Mouse (Mus musculus) ES-Bruce4 (cell line): ENCODE results near the gene Rptor. TPM values are rescaled to one million over a fixed set of nuclear protein-coding genes. Genes with fewer than 3 reads are reported as not detected.
A peak's percentile ranks its signal among the peaks of the same experiment; 100 is the strongest.

Experiments used
- H3K27ac ChIP-seq: 2 replicates; pipeline ENCODE4 v1.5.1; 2012; ENCODE audit warnings: low read length, inconsistent platforms; ENCODE audit not compliant: insufficient read depth
- H3K27me3 ChIP-seq: 2 replicates; pipeline ENCODE4 v1.6.1; 2012; ENCODE audit warnings: mild to moderate bottlenecking, low read length, inconsistent platforms; ENCODE audit not compliant: control insufficient read depth, poor library complexity, insufficient read depth, severe bottlenecking
- H3K36me3 ChIP-seq: 2 replicates; pipeline ENCODE4 v1.6.1; 2012; ENCODE audit warnings: inconsistent platforms, mild to moderate bottlenecking, low read length, moderate library complexity; ENCODE audit not compliant: control insufficient read depth, poor library complexity, insufficient read depth, severe bottlenecking
- H3K4me1 ChIP-seq: one replicate; pipeline ENCODE4 v1.8.1; 2011; ENCODE audit warnings: low read length; ENCODE audit not compliant: control insufficient read depth, insufficient read depth
- H3K4me3 ChIP-seq: 2 replicates; pipeline ENCODE4 v1.5.1; 2011; ENCODE audit warnings: low read depth, mild to moderate bottlenecking, low read length
- H3K9ac ChIP-seq: 2 replicates; pipeline ENCODE4 v1.6.1; 2012; ENCODE audit warnings: low read depth, mild to moderate bottlenecking, inconsistent platforms; ENCODE audit not compliant: poor library complexity, severe bottlenecking
- H3K9me3 ChIP-seq: replicated peaks from 2 replicates; pipeline ENCODE4 v1.6.1; 2012; ENCODE audit warnings: mild to moderate bottlenecking, low read length, inconsistent platforms; ENCODE audit not compliant: control insufficient read depth, poor library complexity, insufficient read depth, severe bottlenecking
- CTCF ChIP-seq: IDR thresholded peaks from one replicate; pipeline ENCODE4 v1.8.1; 2011; ENCODE audit warnings: low read depth, low read length
- EP300 ChIP-seq: IDR thresholded peaks from 2 replicates; pipeline ENCODE4 v1.6.1; 2011; ENCODE audit warnings: low read depth, low read length; ENCODE audit not compliant: insufficient read depth
- POLR2A ChIP-seq: IDR thresholded peaks from one replicate; pipeline ENCODE4 v1.8.1; 2011; ENCODE audit warnings: low read length; ENCODE audit not compliant: insufficient read depth
- polyA plus RNA-seq: library from polyadenylated mRNA; stranded (reverse); fragments of >200 nt; gene quantifications from 2 replicates; pipeline ENCODE4 v1.2.4, GENCODE M21; 2011; ENCODE audit warnings: low read depth; ENCODE audit not compliant: missing spikeins, insufficient read depth, insufficient read length

Gene Rptor
- polyA plus RNA-seq, 1 experiment, result 41.5 TPM

DNA sequence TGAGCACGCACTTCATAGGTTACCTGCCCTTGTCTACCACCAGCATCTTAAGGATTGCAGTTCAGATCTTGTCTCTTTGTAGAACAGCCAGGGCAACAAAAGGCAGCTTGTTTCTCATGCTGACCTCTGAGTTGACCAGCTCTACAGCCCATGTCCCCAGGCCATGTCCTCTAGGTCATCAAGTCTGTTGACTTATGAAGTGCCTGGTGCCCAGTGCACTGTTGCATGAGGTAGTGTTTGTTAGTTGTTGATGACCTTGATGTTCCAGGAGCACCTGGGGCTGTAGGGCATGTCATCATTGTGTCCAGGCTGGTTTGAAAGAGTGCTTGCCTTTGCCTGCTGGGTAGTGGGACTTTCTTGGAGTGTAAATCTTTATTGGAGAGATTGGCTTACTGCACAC lies 344.7 kb downstream of the Rptor start:
- Histone ChIP-seq H3K4me1 (no peaks in the 10 kb centered on the region), H3K4me3 (no peak overlapping the region), H3K9me3 (no peaks in the 10 kb centered on the region), H3K36me3 (no peaks in the 10 kb centered on the region), H3K27me3 (no peaks in the 10 kb centered on the region), H3K9ac (no peak overlapping the region), H3K27ac (no peak overlapping the region)
- TF ChIP-seq EP300, result no peak
- TF ChIP-seq POLR2A, result no peak
- TF ChIP-seq CTCF, result no peak

- no peaks in the 10 kb centered on the region for H3K27me3 ChIP-seq
- H3K27ac ChIP-seq, result no peak overlapping the region
- H3K9ac ChIP-seq, result no peak overlapping the region
- no peak overlapping the region for H3K4me3 ChIP-seq
- H3K9me3 ChIP-seq, result no peaks in the 10 kb centered on the region
- no peaks in the 10 kb centered on the region for H3K36me3 ChIP-seq
- H3K4me1 ChIP-seq, result no peaks in the 10 kb centered on the region
- TF ChIP-seq POLR2A, result no peak
- peak; percentile 30 for TF ChIP-seq CTCF
Measured at GRCm38 (mm10) chr11:119947897-119948296, 345.2 kb downstream of the Rptor start.

- no peaks in the 10 kb centered on the region for H3K9me3 ChIP-seq
- H3K27ac ChIP-seq, result no peak overlapping the region
- no peak overlapping the region for H3K9ac ChIP-seq
Measured at GRCm38 (mm10) chr11:119948305-119948704, 345.6 kb downstream of the Rptor start.

GRCm38 (mm10) chr11:119948803-119949202 lies 346.1 kb downstream of the Rptor start:
- Histone ChIP-seq H3K9ac (no peak overlapping the region), H3K27me3 (no peaks in the 10 kb centered on the region), H3K4me1 (no peaks in the 10 kb centered on the region), H3K9me3 (no peaks in the 10 kb centered on the region), H3K27ac (no peak overlapping the region), H3K4me3 (no peak overlapping the region), H3K36me3 (no peaks in the 10 kb centered on the region)
- no peak for TF ChIP-seq EP300
- TF ChIP-seq CTCF, result no peak
- no peak for TF ChIP-seq POLR2A

More at GRCm38 (mm10) chr11:119948305-119948704, 345.6 kb downstream of the Rptor start:
- Histone ChIP-seq H3K4me1 (no peaks in the 10 kb centered on the region), H3K4me3 (no peak overlapping the region), H3K27me3 (no peaks in the 10 kb centered on the region), H3K36me3 (no peaks in the 10 kb centered on the region)
- no peak for TF ChIP-seq POLR2A
- TF ChIP-seq EP300, result no peak
- TF ChIP-seq CTCF, result no peak

Other genes starting within 250 kb of the Rptor start
- 3.3 and 4.0 TPM in 2 replicates for gene Sgsh, start 247.4 kb upstream of the Rptor start, polyA plus RNA-seq
- gene Slc26a11, start 247.3 kb upstream of the Rptor start, polyA plus RNA-seq, result 9.2 and 10.0 TPM in 2 replicates
- 22.4 and 23.9 TPM in 2 replicates for gene Rnf213, start 209.8 kb upstream of the Rptor start, polyA plus RNA-seq
- gene Endov, start 111.6 kb upstream of the Rptor start, polyA plus RNA-seq, result 6.5 and 7.7 TPM in 2 replicates
- gene Nptx1, start 55.2 kb upstream of the Rptor start, polyA plus RNA-seq, result 0.21 TPM in 1 of 2 replicates, not detected in the other